Mouse (Mus musculus) MEL (cell line): ENCODE data around the gene Egflam. TPM values are rescaled to one million over a fixed set of nuclear protein-coding genes. Genes with fewer than 3 reads are reported as not detected.

Experiments
- DNase-seq: peaks from one replicate; pipeline ENCODE4 v3.0.0; 2011; ENCODE audit warnings: low read depth, low spot score
- H3K27ac ChIP-seq: 2 replicates; pipeline ENCODE4 v1.5.1; 2012; ENCODE audit warnings: low read depth, mild to moderate bottlenecking, control low read depth, low read length, moderate library complexity; ENCODE audit not compliant: control insufficient read depth
- H3K27me3 ChIP-seq, 2 experiments: fragments of 150-350 bp in 1 of 2; sonication (generic) in 1 of 2; 2 replicates each; pipeline ENCODE4 v1.6.1; 2012; ENCODE audit warnings: low read length in 2 of 2, mild to moderate bottlenecking in 2 of 2, improper control_type of control experiment in 1 of 2, moderate library complexity in 1 of 2; ENCODE audit not compliant: insufficient read depth in 2 of 2, control insufficient read depth in 1 of 2
- H3K36me3 ChIP-seq, 2 experiments: 2 replicates each; pipeline ENCODE4 v1.6.1; 2012 to 2014; ENCODE audit warnings: low read length in 2 of 2, improper control_type of control experiment in 1 of 2, inconsistent platforms in 1 of 2, mild to moderate bottlenecking in 1 of 2; ENCODE audit not compliant: insufficient read depth in 2 of 2, control insufficient read depth in 1 of 2
- H3K4me1 ChIP-seq, 2 experiments: fragments of 150-350 bp in 1 of 2; sonication (generic) in 1 of 2; 2 replicates each; pipeline ENCODE4 v1.6.1; 2012; ENCODE audit warnings: low read length in 2 of 2, improper control_type of control experiment in 1 of 2, mild to moderate bottlenecking in 1 of 2; ENCODE audit not compliant: insufficient read depth in 2 of 2, control insufficient read depth in 1 of 2
- H3K4me3 ChIP-seq, 2 experiments: fragments of 150-350 bp in 1 of 2; sonication (generic) in 1 of 2; 2 replicates each; pipeline ENCODE4 v1.5.1; 2012; ENCODE audit warnings: low read depth in 2 of 2, low read length in 2 of 2, mild to moderate bottlenecking in 2 of 2, moderate library complexity in 2 of 2, control low read depth in 1 of 2, improper control_type of control experiment in 1 of 2; ENCODE audit not compliant: control insufficient read depth in 1 of 2, insufficient read depth in 1 of 2
- H3K79me2 ChIP-seq: 2 replicates; pipeline ENCODE4 v1.6.1; 2012; ENCODE audit warnings: mild to moderate bottlenecking, low read length, moderate library complexity; ENCODE audit not compliant: control insufficient read depth, poor library complexity, insufficient read depth
- H3K9ac ChIP-seq: 2 replicates; pipeline ENCODE4 v1.6.1; 2012; ENCODE audit warnings: low read depth, mild to moderate bottlenecking, control low read depth, low read length, moderate library complexity; ENCODE audit not compliant: control insufficient read depth, poor library complexity, severe bottlenecking
- H3K9me3 ChIP-seq: fragments of 150-350 bp; sonication (generic); replicated peaks from 2 replicates; pipeline ENCODE4 v1.6.1; 2012; ENCODE audit warnings: mild to moderate bottlenecking, low read length, improper control_type of control experiment, moderate library complexity; ENCODE audit not compliant: insufficient read depth
- BHLHE40 ChIP-seq: IDR thresholded peaks from 2 replicates; pipeline ENCODE4 v1.6.1; 2012; ENCODE audit warnings: low read depth, mild to moderate bottlenecking, inconsistent platforms, low read length, improper control_type of control experiment, borderline replicate concordance
- CHD1 ChIP-seq: IDR thresholded peaks from 2 replicates; pipeline ENCODE4 v1.6.1; 2012; ENCODE audit warnings: low read depth, mild to moderate bottlenecking, inconsistent platforms, low read length, improper control_type of control experiment
- CTCF ChIP-seq, 3 experiments: IDR thresholded peaks in 2 of 3; conservative IDR thresholded peaks in 1 of 3; 2 replicates each; pipeline ENCODE4 v1.5.1; 2011 to 2012; ENCODE audit warnings: low read length in 3 of 3, low read depth in 2 of 3, mild to moderate bottlenecking in 2 of 3, improper control_type of control experiment in 1 of 3, inconsistent platforms in 1 of 3, mixed read lengths in 1 of 3, moderate library complexity in 1 of 3; ENCODE audit not compliant: control insufficient read depth in 1 of 3, insufficient read depth in 1 of 3, poor library complexity in 1 of 3, severe bottlenecking in 1 of 3
- KAT2A ChIP-seq: conservative IDR thresholded peaks from 2 replicates; pipeline ENCODE4 v1.6.1; 2012; ENCODE audit warnings: low read depth, low read length, improper control_type of control experiment, inconsistent platforms
- MAFK ChIP-seq: IDR thresholded peaks from 2 replicates; pipeline ENCODE4 v1.6.1; 2011; ENCODE audit warnings: low read depth, mild to moderate bottlenecking, low read length, improper control_type of control experiment, borderline replicate concordance
- MAZ ChIP-seq: IDR thresholded peaks from 2 replicates; pipeline ENCODE4 v1.6.1; 2012; ENCODE audit warnings: low read depth, mild to moderate bottlenecking, inconsistent platforms, low read length, improper control_type of control experiment
- MEF2A ChIP-seq: IDR thresholded peaks from 2 replicates; pipeline ENCODE4 v1.6.1; 2014; ENCODE audit warnings: low read depth, mild to moderate bottlenecking, inconsistent platforms, low read length, improper control_type of control experiment; ENCODE audit not compliant: poor library complexity, insufficient replicate concordance, severe bottlenecking; ENCODE audit errors: extremely low read depth
- MYB ChIP-seq: IDR thresholded peaks from 2 replicates; pipeline ENCODE4 v1.6.1; 2011; ENCODE audit warnings: mild to moderate bottlenecking, low read depth, low read length, improper control_type of control experiment
- POLR2A ChIP-seq, 2 experiments: IDR thresholded peaks; 2 replicates each; pipeline ENCODE4 v1.6.1; 2011 to 2012; ENCODE audit warnings: low read length in 2 of 2, mild to moderate bottlenecking in 2 of 2, control low read depth in 1 of 2, improper control_type of control experiment in 1 of 2, low read depth in 1 of 2, moderate library complexity in 1 of 2; ENCODE audit not compliant: control insufficient read depth in 1 of 2, insufficient read depth in 1 of 2, poor library complexity in 1 of 2
- POLR2AphosphoS2 ChIP-seq: IDR thresholded peaks from 2 replicates; pipeline ENCODE4 v1.6.1; 2011; ENCODE audit warnings: low read length, improper control_type of control experiment
- POLR2AphosphoS5 ChIP-seq: IDR thresholded peaks from 2 replicates; pipeline ENCODE4 v1.6.1; 2012; ENCODE audit warnings: low read depth, borderline replicate concordance, mild to moderate bottlenecking, inconsistent platforms, low read length, moderate library complexity, mixed read lengths
- SIN3A ChIP-seq: IDR thresholded peaks from 2 replicates; pipeline ENCODE4 v1.6.1; 2012; ENCODE audit warnings: low read length, improper control_type of control experiment, inconsistent platforms
- SMC3 ChIP-seq: IDR thresholded peaks from 2 replicates; pipeline ENCODE4 v1.6.1; 2011; ENCODE audit warnings: low read depth, low read length, improper control_type of control experiment
- TBP ChIP-seq: IDR thresholded peaks from 2 replicates; pipeline ENCODE4 v1.8.0; 2011; ENCODE audit warnings: low read depth, low read length, improper control_type of control experiment
- TCF12 ChIP-seq: IDR thresholded peaks from 2 replicates; pipeline ENCODE4 v1.6.1; 2014; ENCODE audit warnings: low read depth, mild to moderate bottlenecking, inconsistent platforms, low read length, improper control_type of control experiment, moderate library complexity
- UBTF ChIP-seq: IDR thresholded peaks from 2 replicates; pipeline ENCODE4 v1.6.1; 2012; ENCODE audit warnings: low read depth, mild to moderate bottlenecking, inconsistent platforms, low read length, improper control_type of control experiment, moderate library complexity, borderline replicate concordance; ENCODE audit not compliant: insufficient read depth
- ZKSCAN1 ChIP-seq: IDR thresholded peaks from 2 replicates; pipeline ENCODE4 v1.6.1; 2012; ENCODE audit warnings: low read depth, mild to moderate bottlenecking, inconsistent platforms, low read length, improper control_type of control experiment, moderate library complexity
- ZMIZ1 ChIP-seq: IDR thresholded peaks from 2 replicates; pipeline ENCODE4 v1.6.1; 2012; ENCODE audit warnings: low read depth, mild to moderate bottlenecking, inconsistent platforms, low read length, improper control_type of control experiment, moderate library complexity
- ZNF384 ChIP-seq: IDR thresholded peaks from 2 replicates; pipeline ENCODE4 v1.6.1; 2012; ENCODE audit warnings: low read depth, mild to moderate bottlenecking, inconsistent platforms, low read length, improper control_type of control experiment
- polyA plus RNA-seq, 2 experiments: library from polyadenylated mRNA; stranded (reverse) in 1 of 2; unstranded in 1 of 2; fragments of >175 nt in 1 of 2; fragments of >200 nt in 1 of 2; gene quantifications; 2 replicates each; pipeline versions ENCODE4 v1.2.1 to v1.2.4; 2012; ENCODE audit warnings: low replicate concordance in 2 of 2, low read depth in 1 of 2; ENCODE audit not compliant: insufficient read length in 2 of 2, insufficient read depth in 1 of 2, missing spikeins in 1 of 2
- total RNA-seq: library from RNA; depleted of rRNA; stranded (reverse); fragments of 300-350 nt; gene quantifications from 2 replicates; pipeline ENCODE4 v1.2.3, GENCODE M21; 2012

Egflam gene
- total and polyA plus RNA-seq, 3 experiments, result not detected

GRCm38 (mm10) chr15:7289516-7289915, 108.7 kb downstream of the Egflam start:
- no peak overlapping the region for H3K9ac ChIP-seq
- H3K4me3 ChIP-seq, result no peak overlapping the region
- no peaks in the 10 kb centered on the region for H3K36me3 ChIP-seq
- no peak for TF ChIP-seq POLR2AphosphoS2
- no peak for TF ChIP-seq SMC3
- TF ChIP-seq MEF2A, result no peak
- no peak for TF ChIP-seq SIN3A
- TF ChIP-seq CTCF (IDR thresholded peaks at IDR 0.05 in 2 of 3, conservative IDR thresholded peaks at IDR 0.05 in 1 of 3; ENCODE audit: control insufficient read depth in 1 of 3, insufficient read depth in 1 of 3, low read depth in 2 of 3, low read length in 3 of 3, poor library complexity in 1 of 3, severe bottlenecking in 1 of 3), result no peak
- TF ChIP-seq MAZ, result no peak
- TF ChIP-seq TBP, result no peak
- no peak for TF ChIP-seq POLR2AphosphoS5
- TF ChIP-seq ZKSCAN1, result no peak
- no peak for TF ChIP-seq KAT2A
- TF ChIP-seq TCF12, result no peak
- no peak for TF ChIP-seq MAFK
- TF ChIP-seq ZNF384, result no peak
- no peak for TF ChIP-seq CHD1
- no peak for DNase-seq
- no peaks in the 10 kb centered on the region; a peak in 1 of 4 replicates for H3K27me3 ChIP-seq
- no peaks in the 10 kb centered on the region for H3K4me1 ChIP-seq
- H3K9me3 ChIP-seq, result no peaks in the 10 kb centered on the region
- no peak overlapping the region for H3K27ac ChIP-seq
- no peaks in the 10 kb centered on the region for H3K79me2 ChIP-seq

GRCm38 (mm10) chr15:7288841-7289424, 109.3 kb downstream of the Egflam start:
- Histone ChIP-seq H3K27me3 (no peaks in the 10 kb centered on the region; a peak in 1 of 4 replicates), H3K9ac (no peak overlapping the region), H3K4me1 (no peaks in the 10 kb centered on the region), H3K79me2 (no peaks in the 10 kb centered on the region), H3K9me3 (no peaks in the 10 kb centered on the region), H3K27ac (no peak overlapping the region), H3K36me3 (no peaks in the 10 kb centered on the region), H3K4me3 (no peak overlapping the region)
- no peak for DNase-seq
- TF ChIP-seq SMC3, result no peak

- Histone ChIP-seq H3K9ac (no peak overlapping the region), H3K4me3 (no peak overlapping the region), H3K36me3 (no peaks in the 10 kb centered on the region), H3K79me2 (no peaks in the 10 kb centered on the region), H3K4me1 (no peaks in the 10 kb centered on the region), H3K27me3 (no peaks in the 10 kb centered on the region; a peak in 1 of 4 replicates), H3K9me3 (no peaks in the 10 kb centered on the region), H3K27ac (no peak overlapping the region)
- no peak for DNase-seq
- TF ChIP-seq POLR2A (IDR thresholded peaks at IDR 0.05; ENCODE audit: control insufficient read depth in 1 of 2, insufficient read depth in 1 of 2, low read depth in 1 of 2, low read length in 2 of 2, poor library complexity in 1 of 2), result no peak
- TF ChIP-seq BHLHE40, result no peak
- TF ChIP-seq POLR2AphosphoS5, result no peak
- TF ChIP-seq ZMIZ1, result no peak
- TF ChIP-seq UBTF, result no peak
- TF ChIP-seq MYB, result no peak
These were observed 110.3 kb downstream of the Egflam start for GRCm38 (mm10) chr15:7287911-7288310.
